Mouse (Mus musculus) midbrain, embryonic 14.5 days (tissue): ENCODE data around the gene Emp1. TPM values are rescaled to one million over a fixed set of nuclear protein-coding genes. Genes with fewer than 3 reads are reported as not detected.

Experiments used
- ATAC-seq: fragments of 200-750 bp; cut with Nextera tagmentation; 2 replicates; pipeline ENCODE4 v1.8.0; 2017; ENCODE audit warnings: moderate number of reproducible peaks, moderate library complexity; ENCODE audit not compliant: low FRiP score, low TSS enrichment
- DNase-seq: peaks from one replicate; pipeline ENCODE4 v3.0.0-alpha.2; 2015
- H3K27ac ChIP-seq: fragments of 300-500 bp; sonication (generic); replicated peaks from 2 replicates; pipeline ENCODE4 v1.5.1; 2014; ENCODE audit warnings: mild to moderate bottlenecking, low read depth, low read length, moderate library complexity
- H3K27me3 ChIP-seq: fragments of 300-500 bp; sonication (generic); 2 replicates; pipeline ENCODE4 v1.6.1; 2014; ENCODE audit warnings: low read length, control low read depth, mixed read lengths; ENCODE audit not compliant: control insufficient read depth, insufficient read depth
- H3K36me3 ChIP-seq: fragments of 300-500 bp; sonication (generic); 2 replicates; pipeline ENCODE4 v1.6.1; 2014; ENCODE audit warnings: low read length, control low read depth; ENCODE audit not compliant: control insufficient read depth, insufficient read depth
- H3K4me1 ChIP-seq: fragments of 300-500 bp; sonication (generic); 2 replicates; pipeline ENCODE4 v1.6.1; 2014; ENCODE audit warnings: mild to moderate bottlenecking, antibody characterized with exemption, low read length, control low read depth; ENCODE audit not compliant: control insufficient read depth, insufficient read depth
- H3K4me2 ChIP-seq: fragments of 300-500 bp; sonication (generic); 2 replicates; pipeline ENCODE4 v1.6.1; 2014; ENCODE audit warnings: mild to moderate bottlenecking, low read length, moderate library complexity
- H3K4me3 ChIP-seq: fragments of 300-500 bp; sonication (generic); replicated peaks from 2 replicates; pipeline ENCODE4 v1.5.1; 2014; ENCODE audit warnings: low read depth, low read length
- H3K9ac ChIP-seq: fragments of 300-500 bp; sonication (generic); replicated peaks from 2 replicates; pipeline ENCODE4 v1.6.1; 2014; ENCODE audit warnings: mild to moderate bottlenecking, low read length, moderate library complexity
- H3K9me3 ChIP-seq: fragments of 300-500 bp; sonication (generic); 2 replicates; pipeline ENCODE4 v1.6.1; 2016; ENCODE audit warnings: low read length, control low read depth, mixed read lengths; ENCODE audit not compliant: control insufficient read depth
- WGBS: fragments of 180-500 bp; shearing (Covaris S2); extraction: QIAGEN DNeasy Blood & Tissue Kit; methylation state at CpG from one replicate; pipeline ENCODE4 v1.1.7; 2014; 5-methylcytosine and 5-hydroxymethylcytosine counted together
- polyA plus RNA-seq: library from polyadenylated mRNA; unstranded; fragments of >200 nt; fragmentation: Nextera tagmentation; extraction: Ambion mirVana; gene quantifications from 2 replicates; pipeline ENCODE4 v1.2.1, GENCODE M21; 2014

Gene Emp1
- polyA plus RNA-seq, 1 experiment from 2014 or later = 3.6 TPM

DNA sequence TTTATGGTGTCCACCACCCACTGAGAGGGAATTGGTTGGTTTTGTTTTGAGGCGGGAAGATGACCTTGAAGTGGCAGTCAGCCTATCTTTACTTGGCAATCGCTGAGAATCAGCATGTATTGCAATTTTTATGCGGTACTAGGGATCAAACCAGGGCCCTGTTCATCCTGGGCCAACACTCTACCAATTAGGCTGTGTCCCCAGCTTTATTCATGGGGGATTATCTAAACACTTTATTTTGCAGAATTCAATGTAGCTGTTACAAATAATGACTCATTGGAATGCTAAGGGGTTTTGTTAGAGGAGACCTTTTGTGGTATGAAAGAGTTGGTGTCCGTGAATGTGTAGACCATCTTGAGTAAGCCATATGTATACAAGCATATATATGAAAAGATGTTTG lies 9.8 kb upstream of the Emp1 start:
- H3K27ac ChIP-seq = no peak overlapping the region
- no peak overlapping the region for H3K9ac ChIP-seq
- H3K4me3 ChIP-seq = no peak overlapping the region
- H3K9me3 ChIP-seq = no peaks in the 10 kb centered on the region
- no peaks in the 10 kb centered on the region for H3K36me3 ChIP-seq
- ATAC-seq = no peak
- DNase-seq = no peak
- 56% methylated on average over 4 of the region's 4 CpGs for WGBS
- H3K27me3 ChIP-seq = no peaks in the 10 kb centered on the region
- no peaks in the 10 kb centered on the region for H3K4me1 ChIP-seq
- H3K4me2 ChIP-seq = no peak overlapping the region

DNA sequence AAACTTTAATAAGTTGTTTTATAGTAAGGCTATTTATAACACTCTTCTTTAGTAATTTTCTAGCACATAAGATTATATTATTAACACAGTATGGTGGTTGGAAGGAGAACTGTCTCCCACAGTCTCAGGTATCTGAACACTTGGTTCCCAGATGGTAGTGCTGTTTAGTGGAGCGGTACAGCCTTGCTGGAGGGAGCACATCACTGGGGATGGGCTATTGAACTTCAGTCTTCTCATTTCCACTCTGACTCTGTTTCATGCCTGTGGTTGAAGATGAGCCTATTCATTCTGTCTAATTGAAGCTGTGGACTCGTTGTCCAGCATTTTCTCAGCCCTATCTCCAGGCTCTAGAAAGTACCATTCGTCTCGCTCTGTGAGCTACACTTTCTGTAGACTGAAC lies 7.4 kb upstream of the Emp1 start:
- Histone ChIP-seq H3K4me3 (no peak overlapping the region), H3K4me2 (no peak overlapping the region), H3K36me3 (no peaks in the 10 kb centered on the region), H3K27ac (no peak overlapping the region), H3K9ac (no peak overlapping the region), H3K9me3 (no peaks in the 10 kb centered on the region), H3K27me3 (no peaks in the 10 kb centered on the region), H3K4me1 (no peaks in the 10 kb centered on the region)
- 92% methylated on average over 4 of the region's 4 CpGs for WGBS
- ATAC-seq (no peak), DNase-seq (no peak)

DNA sequence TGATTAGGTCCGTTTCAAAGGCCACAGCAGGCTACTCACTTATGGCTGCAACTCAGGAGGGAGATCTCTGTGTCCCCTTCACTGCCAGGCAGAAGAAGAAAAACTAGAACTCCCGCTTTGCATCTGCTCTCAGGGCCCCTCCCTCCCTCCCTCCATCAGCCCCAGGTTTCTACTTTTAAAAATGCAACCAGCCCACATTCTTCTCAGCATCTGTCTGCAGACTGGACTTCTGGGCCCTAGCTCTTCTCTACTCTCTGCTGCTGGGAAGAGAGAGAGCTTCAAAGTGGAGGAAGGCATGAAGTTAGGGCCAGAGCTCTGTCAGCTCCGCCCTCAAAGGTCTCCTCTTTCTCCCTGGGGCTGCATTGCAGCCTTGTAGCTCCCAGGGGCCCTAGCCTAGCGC lies 2.0 kb upstream of the Emp1 start:
- ATAC-seq (no peak), DNase-seq (no peak)
- Histone ChIP-seq H3K9me3 (no peaks in the 10 kb centered on the region), H3K9ac (no peak overlapping the region), H3K4me2 (no peak overlapping the region), H3K4me1 (no peaks in the 10 kb centered on the region; the same call in 1 of the 2 replicates), H3K27me3 (no peaks in the 10 kb centered on the region), H3K36me3 (no peaks in the 10 kb centered on the region), H3K27ac (no peak overlapping the region), H3K4me3 (no peak overlapping the region)
- WGBS = 52% methylated on average over 4 of the region's 4 CpGs

DNA sequence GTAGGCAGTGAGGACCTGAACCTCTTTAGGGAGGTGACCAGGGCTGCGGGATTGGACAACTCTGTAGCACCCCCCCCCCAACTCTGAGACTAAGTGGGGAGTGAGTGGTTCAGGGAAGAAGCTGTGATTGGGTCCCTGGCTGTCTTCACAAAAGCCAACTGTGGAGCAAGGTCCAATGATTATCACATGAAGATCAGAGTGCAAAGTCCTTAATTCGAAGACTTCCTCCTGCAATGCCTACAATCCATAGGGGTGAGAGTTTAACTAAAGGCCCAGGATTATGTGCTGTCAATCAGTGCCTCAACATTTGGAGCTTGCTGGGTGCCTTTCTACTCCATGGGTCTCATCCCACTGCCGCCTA lies 267 bp upstream of the Emp1 start:
- no peaks in the 10 kb centered on the region for H3K9me3 ChIP-seq
- H3K27ac ChIP-seq = no peak overlapping the region
- no peaks in the 10 kb centered on the region for H3K36me3 ChIP-seq
- no peaks in the 10 kb centered on the region for H3K27me3 ChIP-seq
- H3K9ac ChIP-seq = no peak overlapping the region
- ATAC-seq (no peak), DNase-seq (no peak)
- no peak overlapping the region for H3K4me2 ChIP-seq
- H3K4me1 ChIP-seq = no peaks in the 10 kb centered on the region; the same call in 1 of the 2 replicates
- 54% methylated on average over 3 of the region's 3 CpGs for WGBS
- H3K4me3 ChIP-seq = no peak overlapping the region

DNA sequence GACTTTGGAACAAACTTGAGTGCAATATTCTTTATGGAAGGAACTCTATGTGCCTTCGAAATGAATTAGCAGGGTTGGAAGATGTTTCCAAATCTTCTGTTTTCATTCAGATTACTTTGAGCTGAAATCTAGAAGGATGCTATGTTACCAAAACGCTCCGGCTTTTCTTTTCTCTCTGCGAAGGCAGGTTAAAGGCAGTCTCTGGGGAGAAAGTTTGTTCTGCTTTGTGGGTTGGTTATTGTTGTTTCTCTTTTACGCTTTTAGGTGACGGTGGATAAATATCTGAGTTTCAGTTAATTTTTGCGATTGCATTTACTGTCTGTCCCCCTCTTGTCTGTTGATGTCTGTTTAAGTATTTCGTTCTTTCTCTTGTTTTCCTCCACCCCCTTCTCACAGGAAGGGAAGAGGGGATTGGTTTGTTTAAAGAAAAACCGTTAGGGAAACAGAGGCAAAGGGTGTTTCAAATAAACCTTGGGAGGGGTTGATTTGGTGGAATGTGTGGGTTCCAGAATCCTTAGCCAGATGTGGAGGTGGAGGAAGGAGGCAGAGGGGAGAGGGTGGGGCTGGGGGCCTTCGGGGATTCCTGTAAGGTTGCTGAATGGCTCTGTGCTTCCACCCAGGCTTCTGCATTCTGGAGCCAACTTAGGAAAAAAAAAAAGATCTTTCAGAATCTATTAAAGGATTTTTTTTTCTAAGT lies 1.1 kb downstream of the Emp1 start:
- 75% methylated on average over 10 of the region's 10 CpGs for WGBS
- Histone ChIP-seq H3K4me3 (no peak overlapping the region), H3K4me2 (no peak overlapping the region), H3K27me3 (no peaks in the 10 kb centered on the region), H3K36me3 (no peaks in the 10 kb centered on the region), H3K9me3 (no peaks in the 10 kb centered on the region), H3K9ac (no peak overlapping the region), H3K4me1 (no peaks in the 10 kb centered on the region; the same call in 1 of the 2 replicates), H3K27ac (no peak overlapping the region)
- ATAC-seq = no peak
- no peak for DNase-seq

DNA sequence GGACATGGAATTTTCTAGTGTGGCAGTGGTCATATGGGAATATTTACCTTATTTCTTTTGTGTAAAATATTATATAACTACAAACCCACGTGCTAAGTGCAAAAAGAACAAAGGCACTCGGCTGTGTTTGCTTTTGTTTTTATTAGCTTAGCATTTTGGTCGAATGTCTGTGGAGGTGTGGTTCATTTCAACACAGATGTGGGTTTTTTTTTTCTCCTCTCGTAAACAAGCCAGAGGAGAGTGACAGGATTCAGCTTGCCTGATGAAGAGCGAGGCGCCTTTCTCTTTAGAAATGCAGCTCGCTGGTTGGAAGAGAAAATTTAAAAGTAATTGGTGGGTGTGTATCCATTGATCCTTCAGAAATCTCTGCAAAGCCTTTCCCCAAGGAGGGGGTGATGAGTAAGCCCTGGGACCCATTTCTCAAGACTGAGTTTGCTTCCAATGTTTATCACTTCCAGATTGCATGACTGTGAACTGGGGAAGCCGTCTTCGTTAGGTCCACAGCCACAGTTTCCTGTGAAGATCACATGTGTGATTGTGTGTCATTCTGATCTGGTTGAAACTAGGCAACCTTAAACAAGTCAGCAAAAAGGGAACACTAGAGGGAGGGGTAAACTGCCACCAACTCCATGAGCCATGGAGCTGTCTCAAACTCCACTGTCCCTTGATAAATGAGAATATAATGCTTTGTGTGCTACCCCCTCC lies 1.8 kb downstream of the Emp1 start:
- Histone ChIP-seq H3K27me3 (no peaks in the 10 kb centered on the region), H3K27ac (no peak overlapping the region), H3K4me1 (no peaks in the 10 kb centered on the region; the same call in 1 of the 2 replicates), H3K4me3 (no peak overlapping the region), H3K36me3 (no peaks in the 10 kb centered on the region), H3K9ac (no peak overlapping the region), H3K4me2 (no peak overlapping the region), H3K9me3 (no peaks in the 10 kb centered on the region)
- no peak for ATAC-seq
- DNase-seq = no peak
- WGBS = 55% methylated on average over 9 of the region's 9 CpGs

DNA sequence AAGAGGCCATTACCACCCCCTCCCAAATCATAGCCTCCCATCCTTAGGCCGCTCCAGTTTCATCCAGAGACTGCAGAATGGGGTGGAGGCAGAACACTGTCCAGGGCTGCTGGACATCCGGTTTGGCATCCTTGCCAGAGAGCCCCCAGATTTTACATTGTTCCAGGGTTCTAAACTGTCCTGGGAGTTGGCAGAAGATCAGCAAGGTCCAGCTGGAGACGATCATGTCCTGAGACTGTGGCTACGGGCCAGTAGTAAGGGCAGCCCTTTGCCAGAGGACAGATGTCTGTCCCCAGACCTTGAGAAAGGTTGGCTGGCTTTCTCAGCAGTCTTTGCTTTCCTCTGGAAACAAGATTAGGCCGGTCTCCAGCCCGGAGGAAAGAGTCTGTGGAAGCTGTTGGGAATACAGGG lies 2.6 kb downstream of the Emp1 start:
- ATAC-seq (no peak), DNase-seq (no peak)
- no peaks in the 10 kb centered on the region for H3K9me3 ChIP-seq
- no peaks in the 10 kb centered on the region for H3K27me3 ChIP-seq
- H3K4me1 ChIP-seq = no peaks in the 10 kb centered on the region; the same call in 1 of the 2 replicates
- 91% methylated on average over 6 of the region's 6 CpGs for WGBS
- H3K4me2 ChIP-seq = no peak overlapping the region
- no peak overlapping the region for H3K4me3 ChIP-seq
- H3K9ac ChIP-seq = no peak overlapping the region
- no peaks in the 10 kb centered on the region for H3K36me3 ChIP-seq
- H3K27ac ChIP-seq = no peak overlapping the region

DNA sequence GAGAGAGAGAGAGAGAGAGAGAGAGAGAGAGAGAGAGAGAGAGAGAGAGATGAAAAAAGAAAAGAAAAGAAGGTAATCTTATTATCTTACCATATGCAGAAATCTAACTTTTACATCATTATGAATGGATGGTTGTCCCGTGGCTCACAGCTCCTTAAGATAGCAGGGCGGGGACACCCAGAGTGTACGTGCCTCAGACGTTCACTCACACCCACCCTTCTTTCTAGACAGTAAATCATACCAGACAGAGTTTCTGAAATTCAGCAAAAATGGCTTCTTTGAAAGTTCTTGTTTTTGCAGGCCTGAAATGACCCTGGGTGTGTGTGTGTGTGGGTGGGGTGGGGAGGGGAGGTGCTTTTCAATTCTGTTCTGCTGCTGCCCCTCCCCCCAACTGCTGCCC lies 3.3 kb downstream of the Emp1 start:
- Histone ChIP-seq H3K9me3 (no peaks in the 10 kb centered on the region), H3K4me1 (no peaks in the 10 kb centered on the region; the same call in 1 of the 2 replicates), H3K36me3 (no peaks in the 10 kb centered on the region), H3K4me2 (no peak overlapping the region), H3K4me3 (no peak overlapping the region), H3K9ac (no peak overlapping the region), H3K27me3 (no peaks in the 10 kb centered on the region), H3K27ac (no peak overlapping the region)
- DNase-seq (no peak), ATAC-seq (no peak)
- 89% methylated on average over 4 of the region's 4 CpGs for WGBS

DNA sequence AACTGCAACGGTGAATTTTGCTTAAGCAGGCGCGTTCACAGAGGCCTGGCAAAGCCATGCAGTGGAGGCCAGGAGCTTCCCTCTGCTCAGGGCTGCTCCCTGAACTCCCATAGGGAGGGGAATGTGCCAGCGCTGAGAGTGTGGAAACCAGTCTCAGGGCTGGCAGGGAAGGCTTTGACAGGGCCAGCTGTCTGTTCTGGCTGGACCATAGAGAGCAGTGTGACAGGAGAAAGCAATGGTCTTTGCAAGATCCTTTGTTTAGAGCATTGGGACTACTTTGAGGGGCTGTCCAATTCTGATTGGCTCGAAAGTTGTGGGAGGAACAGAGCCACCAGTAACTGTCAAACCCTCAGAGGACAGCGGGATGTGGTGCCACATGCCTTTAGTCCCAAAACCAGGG lies 5.9 kb downstream of the Emp1 start:
- Histone ChIP-seq H3K9ac (no peak overlapping the region), H3K4me1 (no peaks in the 10 kb centered on the region), H3K36me3 (no peaks in the 10 kb centered on the region), H3K9me3 (no peaks in the 10 kb centered on the region), H3K4me2 (no peak overlapping the region), H3K4me3 (no peak overlapping the region), H3K27ac (no peak overlapping the region), H3K27me3 (no peaks in the 10 kb centered on the region)
- ATAC-seq (peak; percentile 40; the same call in 1 of the 2 replicates), DNase-seq (peak; percentile 45)
- WGBS = 39% methylated on average over 6 of the region's 6 CpGs
